Mouse (Mus musculus): ENCODE data around the gene Nrcam. TPM values are rescaled to one million over a fixed set of nuclear protein-coding genes. Genes with fewer than 3 reads are reported as not detected.

Gene Nrcam
- polyA plus RNA-seq, 1 experiment from 2014 or later, result 5.7 TPM

- ATAC-seq (ENCODE audit: insufficient read depth, low FRiP score), result no peak
- Histone ChIP-seq H3K4me2 (ENCODE audit: low read depth, low read length) (no peak overlapping the region), H3K27me3 (ENCODE audit: control insufficient read depth, insufficient read depth, low read length) (no peaks in the 10 kb centered on the region), H3K36me3 (ENCODE audit: control insufficient read depth, insufficient read depth, low read length) (peaks cover 2% of the 10 kb centered on the region; the same call in 1 of the 2 replicates), H3K9me3 (replicated peaks; ENCODE audit: control insufficient read depth, low read length) (no peaks in the 10 kb centered on the region), H3K27ac (ENCODE audit: low read length) (no peak overlapping the region), H3K4me3 (replicated peaks; ENCODE audit: low read length) (no peak overlapping the region), H3K4me1 (ENCODE audit: control insufficient read depth, insufficient read depth, low read length) (no peaks in the 10 kb centered on the region), H3K9ac (ENCODE audit: low read length) (no peak overlapping the region)
- 85% methylated on average over 3 of the region's 3 CpGs for WGBS
Measured at GRCm38 (mm10) chr12:44308221-44308620, 20.5 kb upstream of the Nrcam start.

GRCm38 (mm10) chr12:44315212-44315611 is 13.5 kb upstream of the Nrcam start:
- H3K27ac ChIP-seq (ENCODE audit: low read length), result no peak overlapping the region
- H3K4me1 ChIP-seq (ENCODE audit: control insufficient read depth, insufficient read depth, low read length), result no peaks in the 10 kb centered on the region
- H3K9me3 ChIP-seq (replicated peaks; ENCODE audit: control insufficient read depth, low read length), result no peaks in the 10 kb centered on the region
- H3K4me3 ChIP-seq (replicated peaks; ENCODE audit: low read length), result no peak overlapping the region
- no peak overlapping the region for H3K9ac ChIP-seq (ENCODE audit: low read length)
- 84% methylated on average over 2 of the region's 2 CpGs for WGBS
- 0 out of 2 replicates have a peak, but pooled peaks cover 2% of the 10 kb centered on the region for H3K36me3 ChIP-seq (ENCODE audit: control insufficient read depth, insufficient read depth, low read length)
- ATAC-seq (ENCODE audit: insufficient read depth, low FRiP score), result no peak
- H3K27me3 ChIP-seq (ENCODE audit: control insufficient read depth, insufficient read depth, low read length), result no peaks in the 10 kb centered on the region
- H3K4me2 ChIP-seq (ENCODE audit: low read depth, low read length), result no peak overlapping the region

GRCm38 (mm10) chr12:44325091-44325490 is 3.6 kb upstream of the Nrcam start:
- H3K9ac ChIP-seq (ENCODE audit: low read length), result no peak overlapping the region

GRCm38 (mm10) chr12:44327452-44327851 is 1.2 kb upstream of the Nrcam start:
- WGBS, result 43% methylated on average over 6 of the region's 6 CpGs
- no peaks in the 10 kb centered on the region for H3K36me3 ChIP-seq (ENCODE audit: control insufficient read depth, insufficient read depth, low read length)
- no peak for ATAC-seq (ENCODE audit: insufficient read depth, low FRiP score)

More at GRCm38 (mm10) chr12:44325091-44325490, 3.6 kb upstream of the Nrcam start:
- Histone ChIP-seq H3K4me1 (ENCODE audit: control insufficient read depth, insufficient read depth, low read length) (peaks cover 5% of the 10 kb centered on the region; the same call in 1 of the 2 replicates), H3K36me3 (ENCODE audit: control insufficient read depth, insufficient read depth, low read length) (no peaks in the 10 kb centered on the region), H3K4me2 (ENCODE audit: low read depth, low read length) (no peak overlapping the region), H3K27me3 (ENCODE audit: control insufficient read depth, insufficient read depth, low read length) (peaks cover 2% of the 10 kb centered on the region), H3K9me3 (replicated peaks; ENCODE audit: control insufficient read depth, low read length) (no peaks in the 10 kb centered on the region), H3K4me3 (replicated peaks; ENCODE audit: low read length) (no peak overlapping the region), H3K27ac (ENCODE audit: low read length) (no peak overlapping the region)
- ATAC-seq (ENCODE audit: insufficient read depth, low FRiP score), result no peak

GRCm38 (mm10) chr12:44329316-44330215 is 881 bp downstream of the Nrcam start:
- no peak overlapping the region for H3K27ac ChIP-seq (ENCODE audit: low read length)

More at GRCm38 (mm10) chr12:44327452-44327851, 1.2 kb upstream of the Nrcam start:
- Histone ChIP-seq H3K27me3 (ENCODE audit: control insufficient read depth, insufficient read depth, low read length) (peaks cover 8% of the 10 kb centered on the region), H3K9ac (ENCODE audit: low read length) (no peak overlapping the region), H3K4me3 (replicated peaks; ENCODE audit: low read length) (no peak overlapping the region), H3K27ac (ENCODE audit: low read length) (no peak overlapping the region), H3K9me3 (replicated peaks; ENCODE audit: control insufficient read depth, low read length) (no peaks in the 10 kb centered on the region), H3K4me1 (ENCODE audit: control insufficient read depth, insufficient read depth, low read length) (peaks cover 6% of the 10 kb centered on the region; the same call in 1 of the 2 replicates), H3K4me2 (ENCODE audit: low read depth, low read length) (no peak overlapping the region)

GRCm38 (mm10) chr12:44330216-44330719 is 1.6 kb downstream of the Nrcam start:
- H3K27me3 ChIP-seq (ENCODE audit: control insufficient read depth, insufficient read depth, low read length), result peaks cover 8% of the 10 kb centered on the region
- H3K4me2 ChIP-seq (ENCODE audit: low read depth, low read length), result peak overlapping the region; percentile 100
- 6% methylated on average over 9 of the region's 9 CpGs for WGBS
- no peaks in the 10 kb centered on the region for H3K9me3 ChIP-seq (replicated peaks; ENCODE audit: control insufficient read depth, low read length)
- H3K27ac ChIP-seq (ENCODE audit: low read length), result no peak overlapping the region
- H3K9ac ChIP-seq (ENCODE audit: low read length), result no peak overlapping the region
- no peaks in the 10 kb centered on the region for H3K36me3 ChIP-seq (ENCODE audit: control insufficient read depth, insufficient read depth, low read length)
- peak overlapping the region; percentile 67 for H3K4me3 ChIP-seq (replicated peaks; ENCODE audit: low read length)
- peaks cover 6% of the 10 kb centered on the region; the same call in 1 of the 2 replicates for H3K4me1 ChIP-seq (ENCODE audit: control insufficient read depth, insufficient read depth, low read length)
- ATAC-seq (ENCODE audit: insufficient read depth, low FRiP score), result no peak

More at GRCm38 (mm10) chr12:44329316-44330215, 881 bp downstream of the Nrcam start:
- Histone ChIP-seq H3K4me3 (replicated peaks; ENCODE audit: low read length) (peak overlapping the region; percentile 67), H3K27me3 (ENCODE audit: control insufficient read depth, insufficient read depth, low read length) (peaks cover 8% of the 10 kb centered on the region), H3K4me2 (ENCODE audit: low read depth, low read length) (peak overlapping the region; percentile 100), H3K4me1 (ENCODE audit: control insufficient read depth, insufficient read depth, low read length) (peaks cover 6% of the 10 kb centered on the region; the same call in 1 of the 2 replicates), H3K9me3 (replicated peaks; ENCODE audit: control insufficient read depth, low read length) (no peaks in the 10 kb centered on the region), H3K9ac (ENCODE audit: low read length) (peak overlapping the region; percentile 69), H3K36me3 (ENCODE audit: control insufficient read depth, insufficient read depth, low read length) (no peaks in the 10 kb centered on the region)
- peak; percentile 41; the same call in 1 of the 2 replicates for ATAC-seq (ENCODE audit: insufficient read depth, low FRiP score)
- WGBS, result under 1% methylated on average over 61 of the region's 61 CpGs

- 80% methylated on average over 2 of the region's 2 CpGs for WGBS
- Histone ChIP-seq H3K4me2 (ENCODE audit: low read depth, low read length) (no peak overlapping the region), H3K9ac (ENCODE audit: low read length) (no peak overlapping the region), H3K4me1 (ENCODE audit: control insufficient read depth, insufficient read depth, low read length) (no peaks in the 10 kb centered on the region), H3K27me3 (ENCODE audit: control insufficient read depth, insufficient read depth, low read length) (no peaks in the 10 kb centered on the region), H3K4me3 (replicated peaks; ENCODE audit: low read length) (no peak overlapping the region), H3K9me3 (replicated peaks; ENCODE audit: control insufficient read depth, low read length) (no peaks in the 10 kb centered on the region), H3K36me3 (ENCODE audit: control insufficient read depth, insufficient read depth, low read length) (no peaks in the 10 kb centered on the region), H3K27ac (ENCODE audit: low read length) (no peak overlapping the region)
- ATAC-seq (ENCODE audit: insufficient read depth, low FRiP score), result no peak
Measured at GRCm38 (mm10) chr12:44337136-44337640, 8.5 kb downstream of the Nrcam start.

GRCm38 (mm10) chr12:44338195-44338622 is 9.5 kb downstream of the Nrcam start:
- Histone ChIP-seq H3K9me3 (replicated peaks; ENCODE audit: control insufficient read depth, low read length) (no peaks in the 10 kb centered on the region), H3K4me3 (replicated peaks; ENCODE audit: low read length) (no peak overlapping the region), H3K27ac (ENCODE audit: low read length) (no peak overlapping the region), H3K36me3 (ENCODE audit: control insufficient read depth, insufficient read depth, low read length) (no peaks in the 10 kb centered on the region), H3K4me2 (ENCODE audit: low read depth, low read length) (no peak overlapping the region), H3K9ac (ENCODE audit: low read length) (no peak overlapping the region), H3K4me1 (ENCODE audit: control insufficient read depth, insufficient read depth, low read length) (no peaks in the 10 kb centered on the region), H3K27me3 (ENCODE audit: control insufficient read depth, insufficient read depth, low read length) (no peaks in the 10 kb centered on the region)
- ATAC-seq (ENCODE audit: insufficient read depth, low FRiP score), result no peak
- 49% methylated on average over 8 of the region's 8 CpGs for WGBS

- H3K27ac ChIP-seq (ENCODE audit: low read length), result no peak overlapping the region
- no peak overlapping the region for H3K4me3 ChIP-seq (replicated peaks; ENCODE audit: low read length)
- no peak overlapping the region for H3K9ac ChIP-seq (ENCODE audit: low read length)
- H3K4me2 ChIP-seq (ENCODE audit: low read depth, low read length), result no peak overlapping the region
- 64% methylated on average over 6 of the region's 6 CpGs for WGBS
- no peaks in the 10 kb centered on the region for H3K9me3 ChIP-seq (replicated peaks; ENCODE audit: control insufficient read depth, low read length)
- no peaks in the 10 kb centered on the region for H3K27me3 ChIP-seq (ENCODE audit: control insufficient read depth, insufficient read depth, low read length)
- no peak for ATAC-seq (ENCODE audit: insufficient read depth, low FRiP score)
- H3K4me1 ChIP-seq (ENCODE audit: control insufficient read depth, insufficient read depth, low read length), result no peaks in the 10 kb centered on the region
- no peaks in the 10 kb centered on the region for H3K36me3 ChIP-seq (ENCODE audit: control insufficient read depth, insufficient read depth, low read length)
Measured at GRCm38 (mm10) chr12:44344075-44344474, 15.4 kb downstream of the Nrcam start.

All from stomach, embryonic 16.5 days (tissue).